Mouse (Mus musculus) mouse trophoblast stem cell (cell line): ENCODE data around the gene Gm5737.

ENCODE experiments used
- in situ Hi-C, 2 experiments: fragments of 300-500 bp; cut with MseI, MboI; formaldehyde crosslinking; loops; 2 replicates in 1 of 2; 3 replicates in 1 of 2; pipeline ENCODE4 v1.15.1; 2025

The Gm5737 gene

DNA sequence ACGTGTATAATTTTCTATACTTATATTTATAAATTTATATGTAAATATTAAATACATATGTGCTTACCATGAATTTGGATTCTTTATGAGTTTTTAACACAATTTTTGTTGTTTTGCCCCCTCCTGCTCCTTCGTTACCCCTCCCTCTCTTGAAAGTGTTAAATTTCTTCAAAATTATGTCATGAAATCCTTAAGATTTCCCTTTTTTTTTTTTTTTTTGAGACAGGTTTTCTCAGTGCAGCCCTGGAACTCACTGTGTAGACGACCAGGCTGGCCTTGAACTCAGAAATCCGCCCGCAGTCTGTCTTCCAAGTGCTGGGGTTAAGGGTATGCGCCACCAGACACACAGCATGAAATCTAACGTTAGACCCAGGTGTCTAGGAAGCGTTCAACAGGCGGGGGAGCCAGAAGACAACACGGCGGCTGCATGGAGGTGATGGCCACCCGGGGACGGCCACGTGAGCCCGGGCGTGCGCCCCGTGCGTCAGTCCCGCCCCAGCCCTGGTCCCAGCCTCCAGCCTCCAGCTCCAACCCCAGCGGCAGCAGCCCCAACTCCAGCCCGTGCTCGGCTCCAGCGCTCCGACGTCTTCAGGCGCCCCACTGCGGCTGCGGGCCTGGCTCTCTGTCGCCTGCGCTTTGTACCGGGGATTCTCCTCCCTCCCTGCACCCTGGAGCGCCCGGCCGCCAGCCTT is 30.3 kb downstream of the Gm5737 start, which contains the start of gene Eef2k:
Gene Eef2k (plus strand): TSS at position 487 of the 692 bp plus-strand sequence.
- in situ Hi-C loops = loop anchor here in 1 of 2 experiments (5.0 kb wide), 1 partner anchor 70 kb away; no protein-coding TSS in a partner anchor

DNA sequence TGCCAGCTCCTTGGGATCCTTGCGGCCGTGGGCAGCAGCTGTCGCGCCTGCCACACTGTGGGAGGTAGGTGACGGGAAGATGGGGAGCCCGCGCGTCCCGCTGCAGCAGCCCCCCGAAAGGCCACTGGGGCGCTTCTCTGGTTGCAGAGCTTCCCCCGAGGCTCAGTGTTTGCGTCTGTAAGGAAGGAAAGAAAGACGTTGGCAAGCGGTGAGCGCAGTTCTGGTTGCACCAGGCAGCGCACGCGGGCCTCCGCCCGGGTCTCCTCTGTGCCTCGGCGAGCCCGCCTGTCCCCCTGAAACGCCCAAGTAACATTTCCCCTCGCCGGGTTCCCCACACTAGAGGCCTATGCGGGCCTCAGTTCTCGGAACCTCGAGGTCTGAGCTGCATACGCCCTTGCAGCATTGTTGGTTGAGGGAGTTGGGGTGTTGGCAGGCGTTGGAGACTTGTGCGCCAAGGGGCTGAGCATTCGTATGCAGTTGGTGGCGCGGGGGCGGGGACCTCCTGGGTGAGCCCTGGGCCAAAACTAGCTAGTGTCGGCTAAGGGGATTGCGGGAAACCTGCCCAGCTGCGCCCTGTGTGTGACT is 31.0 kb downstream of the Gm5737 start:
- in situ Hi-C loops = loop anchor here in 1 of 2 experiments (5.0 kb wide), 1 partner anchor 69 kb away; no protein-coding TSS in a partner anchor

DNA sequence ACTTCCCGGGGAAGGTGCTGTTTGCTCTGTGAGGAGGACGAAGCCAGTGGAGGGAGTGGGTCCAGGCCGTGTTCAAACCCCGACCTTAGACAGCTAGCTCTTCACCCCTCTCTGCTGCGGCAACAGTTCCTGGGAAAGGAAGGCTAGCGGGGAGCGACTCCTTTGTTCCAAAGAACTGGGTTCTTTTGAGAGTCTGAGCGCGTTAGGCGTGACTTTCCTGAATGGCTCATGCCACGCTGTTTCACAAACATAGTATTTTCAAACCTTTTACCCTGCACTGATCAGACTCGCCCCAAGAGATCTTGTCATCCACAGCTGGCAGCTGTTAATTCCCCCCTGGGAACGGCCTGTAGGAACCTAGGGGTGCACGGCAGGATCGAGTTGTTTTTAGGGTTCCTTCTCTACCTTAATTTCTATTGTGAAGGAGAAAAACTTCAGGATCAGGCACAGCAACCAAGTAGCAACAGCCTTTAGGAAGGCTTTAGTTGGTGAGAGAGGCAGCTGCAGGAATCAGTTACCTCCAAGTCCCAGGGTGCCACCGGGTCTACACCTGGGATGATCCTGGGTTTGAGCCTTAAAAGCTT is 31.8 kb downstream of the Gm5737 start:
- in situ Hi-C loops = loop anchor here in 1 of 2 experiments (5.0 kb wide), 1 partner anchor 68 kb away; no protein-coding TSS in a partner anchor

DNA sequence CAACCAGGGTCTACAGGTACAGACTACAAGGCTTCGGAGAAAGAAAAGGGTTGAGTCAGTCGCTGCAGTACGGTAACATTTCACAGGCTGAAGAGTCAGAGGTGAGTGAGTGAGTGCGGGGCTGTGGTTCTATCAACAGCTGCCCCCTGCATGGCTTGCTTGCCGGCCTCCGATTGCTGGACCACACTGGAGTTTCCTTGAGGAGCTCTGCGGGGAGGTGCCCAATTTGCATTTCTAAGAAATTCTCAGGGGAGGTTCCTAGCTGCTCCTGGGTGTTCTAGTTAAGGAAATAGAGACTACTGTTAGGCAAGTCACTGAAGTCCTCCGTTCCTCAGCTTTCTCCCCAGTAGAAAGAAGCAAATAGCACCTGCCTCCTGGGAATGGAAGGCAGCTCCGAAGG is 32.5 kb downstream of the Gm5737 start:
- in situ Hi-C loops = loop anchor here (5.0 kb wide), 2 partner anchors 38 to 68 kb away; no protein-coding TSS in a partner anchor

DNA sequence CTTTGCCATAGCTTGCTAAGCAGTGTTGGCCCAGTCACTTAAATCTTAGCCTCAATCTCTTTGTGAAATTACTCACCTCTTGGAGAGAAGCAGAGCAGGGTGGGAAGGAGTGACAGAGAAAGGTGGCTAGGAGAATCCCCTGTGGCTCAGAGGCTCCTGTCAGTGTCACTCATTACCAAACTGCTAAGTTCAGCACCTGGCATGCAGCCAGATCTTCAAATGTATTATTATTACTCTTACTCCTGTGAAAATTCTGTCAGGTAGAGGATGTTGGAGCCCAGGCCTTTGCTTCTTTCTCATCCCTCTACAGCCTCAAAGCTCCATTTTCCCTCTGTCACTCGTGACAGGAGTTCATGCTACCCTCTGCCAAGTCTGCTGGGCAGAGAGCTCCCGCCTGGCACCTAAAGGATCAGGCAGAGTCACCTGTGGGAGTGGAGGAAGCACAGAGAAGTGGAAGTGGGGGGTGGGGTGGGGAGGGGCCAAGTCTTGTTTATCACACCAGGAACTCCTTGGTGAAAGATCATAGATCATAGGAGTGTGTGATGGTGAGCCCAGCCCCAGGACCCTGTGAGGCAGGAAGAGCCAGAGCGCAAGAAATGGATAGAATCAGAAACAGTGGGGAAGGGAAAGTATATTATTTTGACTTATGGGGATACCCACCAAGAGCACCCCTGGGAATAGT is 36.8 kb downstream of the Gm5737 start:
- in situ Hi-C loops = loop anchor here in 1 of 2 experiments (5.0 kb wide), 1 partner anchor 33 kb away; no protein-coding TSS in a partner anchor

DNA sequence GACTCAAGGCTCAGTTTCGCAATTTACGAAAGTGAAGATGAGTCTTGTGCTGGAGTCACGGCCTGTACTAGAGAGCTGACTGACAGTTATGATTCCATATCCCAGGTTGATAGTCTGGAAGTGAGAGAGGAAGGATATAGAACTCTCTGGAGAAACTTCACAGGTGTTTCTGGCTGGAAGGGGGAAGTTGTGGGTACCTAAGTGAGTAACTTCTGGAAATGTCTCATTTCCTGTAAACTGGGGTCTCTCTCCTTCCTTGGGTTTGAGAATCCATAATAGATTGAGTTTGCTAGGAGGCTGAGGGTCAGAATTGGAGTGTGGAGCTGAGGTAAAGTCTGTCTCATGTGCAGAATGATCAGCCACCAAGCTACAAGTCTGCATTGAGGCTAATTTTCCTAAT is 38.0 kb downstream of the Gm5737 start:
- in situ Hi-C loops = no loop called here

DNA sequence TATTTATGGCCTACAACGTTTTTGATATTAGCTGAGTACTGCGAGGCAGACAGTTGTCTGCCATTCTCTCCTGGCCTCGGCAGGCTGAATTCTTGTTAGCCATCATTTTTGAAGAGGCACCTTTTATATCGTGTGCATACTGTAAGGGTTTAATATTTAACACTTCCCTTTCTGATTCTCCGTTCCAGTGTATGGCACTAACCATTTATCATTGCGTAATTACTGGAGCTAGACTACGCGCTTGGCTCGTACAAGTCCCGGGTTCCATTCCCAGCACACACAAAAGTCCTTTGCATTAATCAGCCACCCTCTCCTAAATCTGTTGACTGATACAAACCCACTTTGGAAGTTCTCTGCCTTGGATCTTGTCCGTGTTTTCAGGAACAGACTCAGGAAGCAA is 47.7 kb downstream of the Gm5737 start:
- in situ Hi-C loops = no loop called here

DNA sequence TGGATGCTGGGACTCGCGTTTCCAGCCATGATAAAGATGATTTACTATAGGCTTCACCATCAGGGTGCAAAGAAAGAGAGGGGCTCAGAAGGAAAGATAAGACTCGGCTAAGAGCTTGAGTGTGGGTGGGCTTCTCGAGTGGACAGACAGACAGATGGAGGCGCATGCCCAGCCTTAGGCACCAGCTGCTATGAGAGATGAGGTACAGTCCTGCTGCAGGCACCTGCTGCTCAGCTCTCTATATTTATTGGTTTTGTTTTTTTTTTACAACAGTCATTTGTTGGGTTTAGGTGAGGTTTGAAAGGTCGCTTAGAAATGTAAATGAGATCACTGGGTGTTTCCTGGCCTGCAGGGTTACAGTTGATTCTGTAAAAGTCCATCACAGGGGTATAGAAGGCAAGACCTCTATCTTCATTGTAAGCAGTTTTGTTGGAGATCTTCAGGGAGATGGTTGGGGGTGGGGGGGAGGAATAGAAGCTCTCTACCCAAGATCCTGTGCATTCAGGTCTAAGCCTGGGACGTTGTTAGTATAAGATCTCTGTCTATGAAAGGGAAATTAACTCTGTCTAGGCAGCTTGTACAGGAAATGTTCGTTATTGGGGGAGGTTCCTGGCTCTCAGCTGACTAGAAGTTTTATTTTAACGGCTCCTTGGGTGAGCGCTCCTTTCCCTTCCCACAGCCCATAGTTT is 48.8 kb downstream of the Gm5737 start:
- in situ Hi-C loops = no loop called here

DNA sequence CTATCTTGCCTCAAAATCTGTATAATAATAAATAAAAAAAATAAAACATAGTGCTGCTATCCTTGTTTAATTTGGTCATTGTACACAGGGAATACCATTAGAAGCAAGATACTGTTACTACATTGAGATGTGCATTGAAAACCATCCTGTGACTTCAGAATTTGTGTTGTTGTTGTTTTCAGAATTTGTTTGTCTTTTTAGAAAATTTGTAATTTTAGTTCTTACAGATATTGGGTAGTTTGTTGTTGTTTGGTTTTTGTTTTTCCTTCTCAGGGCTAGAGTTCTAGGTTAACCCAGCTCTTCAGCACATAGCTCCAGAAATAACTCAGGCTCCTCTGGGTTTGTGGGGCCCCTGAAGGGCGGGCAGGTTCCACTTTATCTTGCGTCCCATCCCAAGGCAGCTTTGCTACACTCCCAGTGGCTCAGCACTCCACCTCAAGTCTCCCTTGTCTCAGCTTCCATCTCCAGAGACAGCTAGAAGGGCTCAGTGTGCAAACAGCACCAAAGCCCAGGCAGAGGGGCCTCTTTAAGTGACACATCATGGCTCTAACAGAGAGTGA is 49.4 kb downstream of the Gm5737 start:
- in situ Hi-C loops = no loop called here

DNA sequence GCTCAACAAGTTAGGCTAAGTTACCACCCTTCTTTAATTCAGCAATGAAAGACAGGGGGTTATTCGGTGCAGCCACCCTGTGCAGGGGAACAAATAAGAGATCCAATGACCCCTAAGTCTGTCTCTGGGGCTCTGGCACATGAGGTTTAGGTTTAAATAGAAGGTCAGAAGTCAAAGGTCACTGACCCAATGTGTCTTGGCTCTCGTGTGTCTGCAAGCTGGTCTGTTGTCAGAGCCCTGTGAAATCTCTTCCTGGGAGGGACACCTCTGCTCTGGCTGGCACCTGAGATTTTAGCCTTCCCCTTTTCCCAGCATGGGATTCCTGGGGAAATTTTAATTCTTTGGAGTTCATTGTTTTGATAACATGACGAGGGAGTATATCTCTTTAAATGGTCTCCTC is 50.0 kb downstream of the Gm5737 start:
- in situ Hi-C loops = no loop called here

DNA sequence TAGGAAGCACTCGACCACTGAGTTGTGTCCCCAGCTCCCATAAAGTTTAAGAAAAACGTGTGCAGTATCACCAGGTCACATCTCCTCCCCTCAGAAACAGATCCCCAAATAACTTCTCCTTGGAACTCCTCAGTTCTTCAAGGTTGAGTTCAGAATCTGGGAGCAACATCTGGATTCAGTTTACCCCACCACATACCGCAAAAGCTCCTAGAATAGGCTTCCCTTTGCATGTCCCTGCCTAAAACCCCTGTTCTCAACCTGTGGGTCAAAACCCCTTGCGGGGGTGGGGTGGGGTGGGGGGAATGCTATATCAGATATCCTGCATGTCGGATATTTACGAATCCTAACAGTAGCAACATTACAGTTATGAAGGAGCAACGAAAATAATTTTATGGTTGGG is 50.5 kb downstream of the Gm5737 start:
- in situ Hi-C loops = no loop called here

DNA sequence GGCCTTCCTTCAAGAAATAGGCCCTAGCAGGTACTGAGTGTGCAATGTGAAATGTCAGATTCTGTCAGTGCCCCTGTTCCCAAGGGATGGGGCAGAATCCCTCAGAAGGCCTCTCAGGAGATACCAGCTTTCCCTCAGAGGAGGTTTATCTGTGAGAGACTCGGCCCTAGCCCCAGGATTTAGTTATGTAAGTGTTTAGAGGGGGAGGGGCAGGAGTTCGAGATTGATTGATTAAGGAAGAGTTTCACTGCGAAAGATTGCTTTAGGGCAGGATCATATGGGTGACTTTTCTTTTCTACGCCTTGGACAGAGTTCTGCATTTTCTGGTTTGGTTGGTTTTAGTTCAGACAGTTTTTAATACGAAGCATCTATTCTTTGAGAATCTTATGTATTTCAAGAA is 51.3 kb downstream of the Gm5737 start:
- in situ Hi-C loops = no loop called here

DNA sequence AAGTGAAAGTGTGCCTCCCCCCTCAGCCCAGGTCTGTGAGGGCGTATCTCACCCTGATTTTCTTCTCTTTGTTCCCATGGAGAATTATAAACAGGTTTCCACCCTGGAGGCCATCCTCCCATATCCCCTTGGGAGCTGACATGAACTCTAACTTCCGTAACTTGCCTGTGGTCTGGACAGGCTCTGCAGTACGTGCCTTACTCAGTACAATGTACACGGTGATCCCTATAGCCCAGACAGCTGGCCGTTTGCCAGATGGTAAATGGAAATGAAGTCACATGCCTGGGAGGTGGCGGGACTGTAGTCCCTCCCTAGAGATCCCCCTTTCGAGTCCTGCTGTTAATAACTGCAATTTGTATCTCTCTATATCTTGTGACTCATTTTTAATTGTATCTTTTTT is 52.9 kb downstream of the Gm5737 start:
- in situ Hi-C loops = no loop called here

DNA sequence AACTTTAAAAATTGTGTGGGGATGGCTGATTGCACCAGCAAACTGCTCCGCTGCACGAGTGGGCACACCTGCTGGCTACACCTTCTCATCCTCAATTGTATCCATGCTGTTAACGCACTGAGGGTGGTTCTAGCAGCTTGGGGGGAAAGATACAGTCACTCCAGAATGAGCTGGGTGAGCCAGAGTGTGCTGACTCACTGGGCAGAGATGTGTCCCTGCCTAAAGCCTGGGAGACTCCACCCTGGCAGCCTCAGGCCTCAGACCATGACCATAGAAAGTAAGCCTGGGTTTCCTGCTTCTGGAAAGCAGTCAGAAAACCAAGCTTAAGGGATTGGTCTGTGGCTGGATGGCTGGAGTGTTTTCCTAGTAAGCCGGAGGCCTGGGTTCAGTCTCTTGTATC is 53.7 kb downstream of the Gm5737 start:
- in situ Hi-C loops = no loop called here

DNA sequence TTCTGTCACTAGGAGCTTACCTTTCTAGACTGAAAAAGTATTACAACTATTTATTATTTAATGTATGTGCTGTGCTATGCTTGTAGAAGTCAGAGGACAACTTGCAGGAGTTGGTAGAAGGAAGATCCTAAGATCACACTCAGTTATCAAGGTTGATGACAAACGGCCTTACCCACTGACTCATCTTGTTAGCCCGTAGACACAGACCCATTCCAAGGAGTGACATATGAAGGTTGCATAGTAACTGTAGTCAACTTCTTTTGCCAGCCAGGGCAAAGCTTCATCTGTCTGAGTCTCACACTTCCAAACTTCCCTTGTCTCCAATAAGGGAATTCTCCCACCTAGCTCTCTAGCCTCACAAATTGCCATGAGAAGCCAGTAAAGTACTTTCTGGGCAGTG is 54.5 kb downstream of the Gm5737 start:
- in situ Hi-C loops = no loop called here

DNA sequence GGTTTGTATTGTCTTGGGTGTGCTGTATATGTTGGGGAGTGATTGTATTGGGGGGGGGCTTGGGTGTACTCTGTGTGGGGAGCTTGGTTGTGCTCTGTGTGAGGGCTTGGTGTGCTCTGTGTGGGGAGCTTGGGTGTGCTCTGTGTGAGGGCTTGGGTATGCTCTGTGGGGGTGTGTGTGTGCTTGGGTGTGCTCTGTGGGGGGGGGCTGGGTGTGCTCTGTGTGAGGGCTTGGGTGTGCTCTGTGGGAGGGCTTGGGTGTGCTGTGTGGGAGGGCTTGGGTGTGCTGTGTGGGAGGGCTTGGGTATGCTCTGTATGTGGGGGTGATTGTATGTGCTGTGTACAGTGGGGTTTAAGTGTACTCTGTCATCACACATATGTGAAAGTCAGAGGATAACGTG is 55.6 kb downstream of the Gm5737 start:
- in situ Hi-C loops = no loop called here

DNA sequence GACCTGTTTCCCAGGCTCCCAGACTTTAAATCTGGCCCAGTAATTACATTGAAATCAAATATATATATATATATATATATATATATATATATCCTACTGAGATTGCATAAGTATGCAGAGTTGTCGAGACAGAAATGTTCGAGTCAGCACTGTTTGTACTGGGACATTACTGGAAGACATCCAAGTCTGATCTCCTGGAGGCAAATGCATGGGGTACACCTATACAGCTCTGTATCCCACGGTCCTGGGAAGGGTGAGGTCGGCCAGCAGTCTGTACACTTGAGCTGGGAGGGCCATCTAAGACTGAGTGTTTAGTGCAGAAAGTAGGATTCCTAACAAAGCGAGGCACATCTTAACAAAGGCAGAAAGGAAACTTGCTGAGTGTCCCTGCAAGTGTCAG is 57.7 kb downstream of the Gm5737 start:
- in situ Hi-C loops = no loop called here

DNA sequence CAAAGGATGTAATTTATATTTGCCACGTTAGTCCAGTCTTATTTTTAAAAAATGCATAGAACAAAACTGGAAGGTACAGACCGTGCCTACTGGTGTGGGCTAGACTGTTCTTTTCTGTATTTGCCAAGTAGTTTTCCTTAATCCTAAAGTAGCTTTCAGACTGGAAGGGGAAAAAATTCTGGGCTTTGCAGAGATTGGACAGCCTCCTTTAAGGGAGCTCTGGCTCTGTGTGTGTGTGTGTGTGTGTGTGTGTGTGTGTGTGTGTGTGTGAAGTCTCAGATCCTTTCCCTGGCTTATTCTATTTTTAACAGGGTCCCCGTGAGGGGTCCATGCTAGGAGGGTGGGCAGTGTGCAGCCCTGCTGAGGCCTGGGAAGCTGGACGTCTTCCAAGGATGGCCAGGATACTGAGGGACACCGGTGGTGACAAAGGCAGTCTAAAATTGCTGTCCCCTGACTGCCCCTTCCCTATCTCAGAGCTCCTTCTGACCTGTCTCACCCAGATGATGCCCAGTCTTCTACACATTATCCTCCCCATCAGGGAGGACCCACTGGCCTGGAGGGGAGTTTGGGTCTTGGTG is 58.4 kb downstream of the Gm5737 start:
- in situ Hi-C loops = no loop called here

DNA sequence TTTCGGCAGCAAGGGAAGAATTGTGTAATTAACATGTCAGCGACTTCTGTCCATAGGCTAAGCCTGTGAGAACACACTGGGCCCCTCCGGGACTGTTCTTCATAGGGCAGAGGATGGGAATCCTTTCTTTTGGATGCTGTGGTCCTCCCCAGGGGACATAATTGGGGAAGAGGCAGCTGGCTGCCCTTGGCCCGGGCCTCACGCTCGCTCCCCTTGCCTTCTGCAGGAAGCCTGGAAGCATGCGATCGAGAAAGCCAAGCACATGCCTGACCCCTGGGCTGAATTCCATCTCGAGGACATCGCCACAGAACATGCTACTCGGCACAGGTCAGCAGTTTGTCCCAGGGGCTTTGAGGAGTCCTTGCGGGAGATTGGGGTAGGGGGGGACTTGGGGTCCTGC is 60.9 kb downstream of the Gm5737 start:
- in situ Hi-C loops = no loop called here

DNA sequence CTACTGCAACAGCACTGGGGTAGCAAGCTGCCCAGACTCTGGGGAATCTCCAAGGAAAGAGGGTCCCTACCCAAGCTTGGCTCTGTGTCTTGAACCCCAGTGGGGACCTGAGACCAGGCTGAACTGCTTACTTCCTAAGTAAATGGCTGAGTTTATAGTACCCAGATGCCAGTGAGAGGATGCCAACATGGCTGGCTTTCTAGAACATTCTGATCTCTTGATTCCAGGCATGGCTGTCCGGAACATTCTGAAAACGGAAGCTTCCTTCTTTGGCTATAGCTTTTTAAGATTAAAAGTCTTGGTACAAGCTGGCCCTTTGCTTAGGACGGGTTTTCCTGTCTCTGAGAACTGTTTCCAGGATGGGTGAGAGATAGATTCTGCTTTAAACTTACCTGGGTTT is 61.9 kb downstream of the Gm5737 start:
- in situ Hi-C loops = no loop called here
